Mouse (Mus musculus): Measurements from ENCODE around the gene Samhd1.

The Samhd1 gene

DNA sequence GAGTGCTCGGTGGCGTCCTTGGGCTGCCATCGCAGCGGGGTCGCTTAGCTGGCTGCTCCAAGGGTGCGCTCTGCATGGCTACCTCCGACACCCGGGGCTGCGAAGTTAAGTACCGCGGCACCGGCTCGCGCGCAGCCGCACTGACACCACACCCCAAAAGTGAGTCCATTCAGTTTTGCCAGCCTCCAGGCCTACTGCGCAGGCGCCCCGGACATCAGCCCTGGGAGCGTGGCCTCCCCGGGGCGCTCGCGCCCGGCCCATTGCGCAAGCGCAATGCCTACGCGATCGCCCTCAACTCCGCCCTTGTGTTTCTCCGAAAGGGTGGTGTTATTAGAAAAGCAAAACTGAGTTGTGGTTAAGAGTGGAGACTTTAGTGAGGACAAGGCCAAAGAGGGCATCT lies at the start of gene Samhd1:
Gene Samhd1 (minus strand): TSS at position 252 of the 400 bp plus-strand sequence.
- in situ Hi-C loops (cut with MboI, MseI): loop anchor here (10.0 kb wide), 1 partner anchor 1610 kb away; no protein-coding TSS in a partner anchor

GRCm38 (mm10) chr2:157178167-157178566 lies 43.1 kb upstream of the Samhd1 start:
- in situ Hi-C loops (cut with MboI, MseI): no loop called here

DNA sequence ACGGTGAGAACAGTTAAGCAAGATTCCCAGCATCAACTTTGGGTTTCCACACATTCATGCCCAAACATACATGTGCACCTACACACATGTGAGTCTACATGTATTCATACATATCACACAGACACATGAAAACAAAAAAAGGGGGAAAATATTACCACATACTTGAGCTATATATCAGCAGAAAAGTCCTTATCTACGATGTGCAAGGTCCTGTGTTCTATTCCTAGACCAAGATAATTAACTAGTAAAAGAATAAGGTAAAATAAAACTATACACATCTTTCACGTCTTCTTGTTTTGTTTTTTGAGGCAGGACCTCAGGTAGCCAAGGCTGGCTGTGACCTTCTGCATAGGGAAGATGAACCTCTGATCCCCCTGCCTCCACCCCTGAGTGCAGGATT lies 41.2 kb upstream of the Samhd1 start:
- in situ Hi-C loops (cut with MboI, MseI): no loop called here

DNA sequence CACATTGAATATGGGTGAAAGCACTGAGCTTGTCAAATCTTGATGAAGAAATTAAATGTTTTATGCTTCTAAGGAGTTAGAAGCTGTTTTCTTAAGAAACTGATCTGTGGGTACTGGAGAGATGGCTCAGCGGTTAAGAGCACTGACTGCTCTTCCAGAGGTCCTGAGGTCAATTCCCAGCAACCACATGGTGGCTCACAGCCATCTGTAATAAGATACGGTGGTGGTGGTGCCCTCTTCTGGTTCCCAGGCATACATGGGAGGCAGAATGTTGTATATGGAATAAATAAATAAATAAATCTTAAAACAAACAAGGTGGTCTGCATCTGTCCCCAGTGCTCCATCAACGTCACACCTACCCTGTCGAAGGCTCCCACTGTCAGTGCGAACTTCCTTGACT lies 39.4 kb upstream of the Samhd1 start:
- in situ Hi-C loops (cut with MboI, MseI): loop anchor here (25.0 kb wide), 1 partner anchor 1837 kb away; no protein-coding TSS in a partner anchor

- in situ Hi-C loops (cut with MboI, MseI): loop anchor here (25.0 kb wide), 1 partner anchor 1836 kb away; no protein-coding TSS in a partner anchor
Observed at GRCm38 (mm10) chr2:157173555-157173954, 38.5 kb upstream of the Samhd1 start.

GRCm38 (mm10) chr2:157172984-157173383 lies 37.9 kb upstream of the Samhd1 start:
- in situ Hi-C loops (cut with MboI, MseI): loop anchor here (25.0 kb wide), 1 partner anchor 1836 kb away; no protein-coding TSS in a partner anchor

GRCm38 (mm10) chr2:157170626-157171025 lies 35.6 kb upstream of the Samhd1 start:
- in situ Hi-C loops (cut with MboI, MseI): loop anchor here (25.0 kb wide), 1 partner anchor 1833 kb away; no protein-coding TSS in a partner anchor

- in situ Hi-C loops (cut with MboI, MseI): loop anchor here (25.0 kb wide), 1 partner anchor 1833 kb away; no protein-coding TSS in a partner anchor
Observed at GRCm38 (mm10) chr2:157170166-157170565, 35.1 kb upstream of the Samhd1 start.

DNA sequence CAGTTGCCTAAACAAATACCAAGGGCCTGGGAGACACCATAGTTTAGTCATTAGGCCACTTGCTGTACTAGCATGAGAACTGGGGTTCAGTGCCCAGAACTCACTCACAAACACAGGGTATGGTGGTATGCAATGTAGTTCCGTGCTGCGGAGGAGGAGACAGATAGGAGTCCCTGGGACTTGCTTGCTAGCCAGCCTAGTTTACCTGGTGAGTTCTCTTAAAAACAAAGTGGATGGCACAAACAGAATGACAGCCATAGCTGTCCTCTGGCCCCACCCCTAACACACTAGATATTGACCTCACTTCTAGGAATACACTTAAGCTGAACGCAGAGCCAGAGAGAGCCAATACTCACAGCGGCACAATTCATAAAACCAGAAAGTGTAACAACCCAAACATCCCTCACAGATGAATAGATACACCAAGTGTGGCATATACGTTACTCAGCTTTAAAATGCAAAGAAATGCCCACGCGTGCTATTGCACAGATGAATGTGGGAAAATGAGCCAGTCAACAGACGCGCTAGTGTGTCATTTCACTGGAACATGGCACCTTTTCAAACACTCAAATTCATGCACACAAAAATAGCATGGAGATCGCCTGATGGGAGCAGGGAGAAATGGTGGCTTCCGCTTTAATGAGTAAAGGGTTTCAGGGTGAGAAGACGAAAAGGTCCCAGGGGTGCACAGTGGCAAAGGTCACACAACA lies 31.5 kb upstream of the Samhd1 start:
- in situ Hi-C loops (cut with MboI, MseI): loop anchor here (25.0 kb wide), 1 partner anchor 1829 kb away; no protein-coding TSS in a partner anchor

DNA sequence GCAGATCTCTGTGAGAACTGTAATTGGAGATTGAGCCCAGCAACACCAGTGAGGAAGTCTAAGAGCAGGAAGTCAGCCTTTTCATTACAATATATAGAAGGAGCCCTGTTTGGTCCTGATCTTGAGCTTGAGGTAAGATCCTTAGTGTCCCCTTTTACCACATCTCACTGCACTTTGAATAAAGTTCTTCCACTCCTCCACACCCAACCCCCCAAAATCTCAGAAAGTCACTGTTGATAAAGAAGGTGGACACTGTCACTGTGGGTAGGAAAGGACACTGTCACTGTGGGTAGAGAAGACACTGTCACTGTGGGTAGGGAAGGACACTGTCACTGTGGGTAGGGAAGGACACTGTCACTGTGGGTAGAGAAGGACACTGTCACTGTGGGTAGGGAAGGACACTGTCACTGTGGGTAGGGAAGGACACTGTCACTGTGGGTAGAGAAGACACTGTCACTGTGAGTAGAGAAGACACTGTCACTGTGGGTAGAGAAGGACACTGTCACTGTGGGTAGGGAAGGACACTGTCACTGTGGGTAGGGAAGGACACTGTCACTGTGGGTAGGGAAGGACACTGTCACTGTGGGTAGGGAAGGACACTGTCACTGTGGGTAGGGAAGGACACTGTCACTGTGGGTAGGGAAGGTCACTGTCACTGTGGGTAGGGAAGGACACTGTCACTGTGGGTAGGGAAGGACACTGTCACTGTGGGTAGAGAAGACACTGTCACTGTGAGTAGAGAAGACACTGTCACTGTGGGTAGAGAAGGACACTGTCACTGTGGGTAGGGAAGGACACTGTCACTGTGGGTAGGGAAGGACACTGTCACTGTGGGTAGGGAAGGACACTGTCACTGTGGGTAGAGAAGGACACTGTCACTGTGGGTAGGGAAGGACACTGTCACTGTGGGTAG lies 30.5 kb upstream of the Samhd1 start:
- in situ Hi-C loops (cut with MboI, MseI): loop anchor here (25.0 kb wide), 1 partner anchor 1828 kb away; no protein-coding TSS in a partner anchor

DNA sequence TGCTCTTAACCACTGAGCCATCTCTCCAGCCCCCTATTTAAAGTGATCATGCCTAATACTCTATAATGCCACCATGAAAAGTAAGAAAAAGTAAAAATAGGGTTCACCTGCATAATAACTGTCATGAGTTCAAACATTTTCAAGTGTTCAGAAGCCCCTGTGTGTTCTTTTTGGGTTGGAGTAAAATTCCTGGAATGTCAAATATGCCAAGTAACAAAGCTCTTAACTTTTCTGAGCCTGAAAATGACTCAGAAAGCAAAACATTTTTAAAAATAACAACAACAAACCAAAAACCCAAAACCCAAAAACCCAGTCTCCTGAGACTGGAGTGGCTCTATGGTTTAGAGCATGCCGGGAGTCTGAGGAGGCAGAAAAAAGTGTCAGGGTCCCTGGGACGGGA lies 29.0 kb upstream of the Samhd1 start:
- in situ Hi-C loops (cut with MboI, MseI): loop anchor here (25.0 kb wide), 1 partner anchor 1827 kb away; no protein-coding TSS in a partner anchor

- in situ Hi-C loops (cut with MboI, MseI): loop anchor here (25.0 kb wide), 1 partner anchor 1819 kb away; no protein-coding TSS in a partner anchor
Observed at GRCm38 (mm10) chr2:157156079-157156478, 21.0 kb upstream of the Samhd1 start.

DNA sequence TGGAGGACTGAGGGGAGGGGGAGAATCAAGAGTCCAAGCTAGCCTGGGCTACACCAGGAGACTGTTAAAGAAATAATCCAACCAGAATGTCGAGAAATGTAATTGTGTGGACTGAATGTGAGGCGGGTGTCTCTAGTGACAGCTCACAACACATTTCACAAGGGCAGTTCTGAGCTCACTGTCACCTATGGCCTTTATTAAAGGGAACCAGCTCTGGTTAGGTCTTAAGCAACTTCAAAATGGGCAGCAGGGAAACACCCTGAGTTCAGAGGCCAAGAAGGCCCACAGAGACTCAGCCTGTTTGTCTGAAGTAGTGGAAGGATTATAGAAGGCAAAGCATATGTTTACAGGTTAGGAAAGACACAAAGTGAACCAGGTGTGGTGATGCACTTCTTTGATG lies 18.2 kb upstream of the Samhd1 start:
- in situ Hi-C loops (cut with MboI, MseI): loop anchor here (25.0 kb wide), 1 partner anchor 1816 kb away; no protein-coding TSS in a partner anchor

- in situ Hi-C loops (cut with MboI, MseI): loop anchor here (5.0 kb wide), 1 partner anchor 44 kb away; no protein-coding TSS in a partner anchor
Observed at GRCm38 (mm10) chr2:157148417-157148816, 13.4 kb upstream of the Samhd1 start.

- in situ Hi-C loops (cut with MboI, MseI): loop anchor here (5.0 kb wide), 1 partner anchor 45 kb away; no protein-coding TSS in a partner anchor
Observed at GRCm38 (mm10) chr2:157147397-157148020, 12.4 kb upstream of the Samhd1 start.

GRCm38 (mm10) chr2:157145173-157145572 lies 10.1 kb upstream of the Samhd1 start:
- in situ Hi-C loops (cut with MboI, MseI): loop anchor here (5.0 kb wide), 1 partner anchor 47 kb away; no protein-coding TSS in a partner anchor

- in situ Hi-C loops (cut with MboI, MseI): no loop called here
Observed at GRCm38 (mm10) chr2:157144132-157144531, 9.1 kb upstream of the Samhd1 start.

GRCm38 (mm10) chr2:157141962-157142361 lies 6.9 kb upstream of the Samhd1 start:
- in situ Hi-C loops (cut with MboI, MseI): no loop called here

DNA sequence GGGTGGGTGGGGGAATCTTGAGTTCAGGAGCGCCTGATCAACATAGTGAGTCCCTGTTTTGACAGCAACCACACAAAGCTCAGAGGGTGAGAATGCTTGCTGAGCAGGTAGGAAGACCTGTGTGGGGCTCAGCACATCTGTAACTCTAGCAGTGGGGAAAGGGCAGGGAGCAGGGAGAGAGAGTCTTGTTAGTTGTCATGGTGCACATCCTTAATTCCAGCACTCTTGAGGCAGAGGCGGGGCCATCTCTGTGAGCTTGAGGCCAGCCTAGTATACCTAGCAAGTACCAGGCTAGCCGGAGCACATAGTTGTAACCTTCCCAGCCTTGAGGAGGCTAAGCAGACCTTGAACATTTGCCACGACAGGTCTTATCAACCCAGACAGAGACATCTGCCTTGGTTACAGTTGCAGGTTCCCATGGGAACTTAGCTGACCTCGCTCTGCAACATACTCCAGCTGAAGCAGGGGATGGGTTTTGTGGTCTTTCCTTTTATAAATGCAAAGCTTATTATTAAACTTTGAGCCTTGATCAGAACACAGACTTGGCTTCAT lies 4.3 kb upstream of the Samhd1 start:
- in situ Hi-C loops (cut with MboI, MseI): loop anchor here (10.0 kb wide), 1 partner anchor 1605 kb away; no protein-coding TSS in a partner anchor

DNA sequence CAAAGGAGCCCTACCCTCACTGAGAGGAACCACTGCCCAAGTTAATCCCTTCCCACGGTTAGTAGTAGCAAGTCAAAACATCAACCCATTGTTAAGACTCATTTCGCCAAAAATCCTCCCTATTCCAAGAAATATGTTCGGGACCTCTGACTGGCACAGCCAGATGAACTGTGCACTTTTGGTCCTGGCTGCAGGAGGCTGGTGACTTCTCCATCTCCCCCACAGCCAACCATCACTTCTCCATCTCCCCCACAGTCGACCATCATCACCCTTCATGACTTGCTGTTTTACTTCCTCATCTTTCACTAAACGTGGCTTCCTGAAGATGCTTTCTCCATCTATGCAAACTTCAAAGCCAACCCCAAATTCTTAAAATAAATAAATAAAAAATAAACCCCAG lies 3.7 kb upstream of the Samhd1 start:
- in situ Hi-C loops (cut with MboI, MseI): loop anchor here (10.0 kb wide), 1 partner anchor 1606 kb away; no protein-coding TSS in a partner anchor
